Mouse (Mus musculus) frontal cortex, adult 2 months (tissue): ENCODE data around the gene Kif5a. TPM values are rescaled to one million over a fixed set of nuclear protein-coding genes. Genes with fewer than 3 reads are reported as not detected.
A peak's percentile ranks its signal among the peaks of the same experiment; 100 is the strongest.

ENCODE experiments used
- DNase-seq, 2 experiments: peaks; one replicate each; pipeline ENCODE4 v3.0.0; 2022; ENCODE audit warnings: low spot score in 1 of 2; ENCODE audit errors: extremely low spot score in 1 of 2
- polyA plus RNA-seq: library from polyadenylated mRNA; depleted of rRNA; stranded (reverse); fragments of >200 nt; gene quantifications from 2 replicates; pipeline ENCODE4 v1.2.3, GENCODE M21; 2012

Gene Kif5a
- polyA plus RNA-seq, 1 experiment = 907 TPM

DNA sequence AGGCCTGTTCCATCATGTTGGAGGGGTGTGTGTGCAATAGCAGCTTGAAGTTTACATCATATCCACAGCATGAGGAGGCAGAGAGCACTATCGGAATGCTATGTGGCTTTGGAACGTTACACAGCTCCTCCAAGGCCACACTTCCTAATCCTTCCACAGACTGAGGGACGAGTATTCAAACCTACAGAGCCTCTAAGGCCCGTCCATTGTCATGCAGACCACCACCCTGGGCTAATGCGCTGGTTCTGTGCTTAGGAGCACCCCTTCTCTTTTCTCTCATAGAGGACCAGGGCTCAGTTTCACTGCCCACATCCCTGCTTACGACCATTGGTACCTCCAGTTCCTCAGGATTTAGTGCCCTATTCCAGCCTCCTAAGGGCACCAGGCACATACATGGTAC is 37.9 kb downstream of the Kif5a start:
- no peak for DNase-seq

DNA sequence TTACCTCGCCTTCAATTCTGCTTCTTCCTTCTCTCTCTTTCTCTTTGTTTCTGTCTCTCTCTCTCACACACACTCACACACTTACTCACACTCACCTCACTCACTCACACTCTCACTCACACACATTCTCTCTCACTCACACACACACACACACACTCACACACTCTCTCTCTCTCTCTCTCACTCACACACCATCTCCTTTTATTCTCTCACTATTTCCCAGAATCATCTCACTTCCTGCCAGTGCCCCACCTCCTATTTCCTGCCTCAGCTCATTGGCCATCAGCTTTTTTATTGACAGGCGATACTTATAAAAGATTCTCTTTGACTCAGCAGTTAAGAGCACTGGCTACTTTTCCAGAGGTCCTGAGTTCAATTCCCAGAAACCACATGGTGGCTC is 44.8 kb downstream of the Kif5a start:
- DNase-seq = no peak

DNA sequence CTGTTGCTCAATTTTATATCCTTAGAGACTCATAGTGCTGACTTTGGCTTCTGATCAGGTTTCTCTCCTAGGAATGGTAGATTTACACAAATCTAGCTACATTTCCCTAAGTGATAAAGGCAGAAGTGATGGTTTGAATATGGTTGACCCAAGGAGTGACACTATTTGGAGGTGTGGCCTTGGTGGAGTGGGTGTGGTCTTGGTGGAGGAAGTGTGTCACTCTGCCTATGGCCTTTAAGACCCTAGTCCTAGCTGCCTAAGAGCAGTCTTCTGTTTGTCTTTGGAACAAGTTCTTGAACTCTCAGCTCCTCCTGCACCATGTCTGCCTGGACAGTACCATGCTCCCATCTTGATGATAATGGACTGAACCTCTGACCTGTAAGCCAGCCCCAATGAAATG is 46.0 kb downstream of the Kif5a start:
- no peak for DNase-seq

DNA sequence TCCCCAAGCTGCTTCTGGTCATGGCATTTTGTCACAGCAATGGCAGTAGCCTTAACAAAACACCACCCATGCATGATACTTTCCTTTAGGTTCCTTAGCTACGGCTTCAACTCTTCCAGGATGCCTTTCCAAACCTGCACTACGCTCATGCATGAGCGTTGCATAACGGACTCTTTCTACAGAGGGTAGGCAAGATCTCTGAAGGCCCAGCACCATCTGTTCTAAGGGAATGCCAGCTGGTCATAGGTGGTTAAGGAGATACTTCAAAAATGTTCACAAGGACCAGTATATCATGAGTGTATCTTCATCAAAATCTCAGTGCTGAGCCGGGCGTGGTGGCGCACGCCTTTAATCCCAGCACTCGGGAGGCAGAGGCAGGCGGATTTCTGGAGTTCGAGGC is 46.7 kb downstream of the Kif5a start:
- peak in 1 of 2 experiments; percentile 74 for DNase-seq

DNA sequence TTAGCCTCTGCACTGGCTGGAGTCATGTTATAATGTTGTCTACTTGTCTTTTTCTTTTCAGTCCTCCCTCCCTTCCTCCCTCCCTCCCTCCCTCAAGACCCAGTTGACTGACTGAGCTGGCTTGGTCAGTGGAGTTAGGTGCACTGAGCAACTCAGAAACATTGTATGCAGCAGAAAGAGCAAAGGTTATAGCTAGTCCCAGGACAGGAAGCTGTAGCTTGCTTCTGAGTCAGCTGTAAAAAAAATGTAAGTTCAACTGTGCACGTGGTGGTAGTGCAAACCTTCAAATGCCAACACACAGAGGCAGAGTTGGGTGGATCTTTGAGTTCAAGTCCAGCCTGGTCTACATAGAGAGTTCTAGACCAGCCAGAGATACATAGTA is 48.7 kb downstream of the Kif5a start:
- no peak for DNase-seq

DNA sequence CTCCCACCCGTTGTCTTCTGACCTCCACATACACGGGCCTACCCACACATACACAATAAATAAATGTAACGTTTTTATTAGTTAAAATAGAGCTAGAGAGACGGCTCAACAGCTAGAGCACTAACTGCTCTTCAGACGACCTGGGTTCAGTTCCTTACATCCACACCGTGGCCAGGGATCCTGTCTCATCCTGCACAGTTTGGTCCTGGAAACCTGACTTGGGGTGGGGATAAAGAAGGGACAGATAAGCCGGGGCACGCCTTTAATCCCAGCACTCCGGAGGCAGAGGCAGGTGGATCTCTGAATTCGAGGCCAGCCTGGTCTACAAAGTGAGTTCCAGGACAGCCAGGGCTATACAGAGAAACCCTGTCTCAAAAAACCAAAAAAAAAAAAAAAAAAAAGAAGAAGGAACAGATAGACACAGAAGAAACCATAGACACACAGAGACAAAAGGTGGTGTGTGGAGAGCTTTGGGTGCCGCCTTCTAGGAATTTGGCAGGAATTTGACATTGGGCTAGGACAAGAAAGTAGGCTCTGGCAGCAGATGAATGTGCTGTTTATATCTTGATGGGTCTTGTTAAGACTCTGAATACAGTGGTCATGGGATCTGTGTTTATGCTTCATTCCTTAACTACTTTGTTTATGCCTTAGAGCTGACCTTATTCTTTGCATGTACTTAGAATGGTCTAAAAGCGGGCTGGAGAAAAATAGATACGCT is 49.3 kb downstream of the Kif5a start:
- DNase-seq = no peak

DNA sequence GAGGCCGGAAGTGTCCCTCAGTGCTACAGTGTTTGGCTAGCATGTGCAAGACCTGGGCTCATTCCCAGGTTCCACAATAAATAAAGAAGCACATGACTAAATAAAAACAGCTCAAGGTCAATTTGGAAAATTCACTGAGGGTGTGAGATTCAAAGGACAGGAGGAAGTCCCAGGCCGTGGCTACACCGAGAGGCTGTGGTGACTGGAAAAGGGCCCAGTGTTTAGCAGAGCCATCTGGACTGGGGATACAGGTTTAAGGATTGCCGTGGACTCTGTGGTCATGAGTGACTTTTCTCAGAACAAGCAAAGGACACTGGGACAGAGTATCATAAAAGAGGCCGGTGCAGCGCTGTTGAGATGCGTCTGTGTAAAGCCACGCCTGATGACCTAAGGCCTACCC is 49.9 kb downstream of the Kif5a start:
- DNase-seq = no peak

DNA sequence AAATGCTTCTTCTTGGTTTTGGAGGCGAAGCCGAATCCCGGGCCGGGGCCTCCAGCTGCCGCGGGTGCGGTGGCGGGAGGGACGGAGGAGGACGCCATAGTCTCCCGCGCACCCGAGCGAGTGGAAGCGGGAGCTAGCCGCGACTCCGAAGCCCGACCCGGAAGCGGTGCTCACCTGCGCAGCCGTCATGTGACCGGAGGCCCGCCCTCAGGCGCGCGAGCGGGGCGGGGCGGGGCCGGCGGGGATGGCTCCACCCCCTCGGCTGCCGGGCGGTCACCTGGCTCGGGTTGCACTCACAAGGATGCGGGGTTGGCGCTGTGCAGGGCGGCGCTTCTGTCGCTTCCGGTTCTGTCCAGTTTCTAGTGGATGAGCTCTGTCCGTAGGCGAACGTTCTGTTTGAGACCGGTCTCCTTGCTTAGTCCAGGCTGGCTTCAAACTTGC is 51.7 kb downstream of the Kif5a start, which contains the start of gene Pip4k2c:
Gene Pip4k2c, minus strand, starts transcription at position 172 of the 441 bp plus-strand sequence.
- DNase-seq = peak; percentile 85 to 93

DNA sequence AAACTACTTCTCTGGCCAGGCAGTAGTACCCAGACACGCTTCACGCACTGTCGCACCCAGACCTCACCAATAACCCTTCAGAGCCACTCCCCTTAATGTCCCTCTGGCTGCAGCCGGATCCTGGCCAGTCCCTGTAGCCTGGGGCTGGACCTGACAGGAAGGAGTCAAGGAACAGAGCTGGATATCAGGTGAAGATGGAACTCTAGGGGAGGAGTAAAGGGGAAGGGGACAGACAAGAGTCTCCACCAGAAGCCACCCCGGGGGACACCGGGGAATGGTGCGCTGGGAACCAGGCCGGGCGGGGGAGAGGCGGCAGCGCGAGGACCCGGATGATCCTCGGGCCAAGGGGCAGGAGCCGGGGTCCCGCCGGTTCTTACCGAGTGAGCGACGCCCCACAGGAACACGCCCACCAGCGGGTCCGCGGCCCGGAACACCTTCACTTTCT is 52.2 kb downstream of the Kif5a start:
- DNase-seq = no peak

DNA sequence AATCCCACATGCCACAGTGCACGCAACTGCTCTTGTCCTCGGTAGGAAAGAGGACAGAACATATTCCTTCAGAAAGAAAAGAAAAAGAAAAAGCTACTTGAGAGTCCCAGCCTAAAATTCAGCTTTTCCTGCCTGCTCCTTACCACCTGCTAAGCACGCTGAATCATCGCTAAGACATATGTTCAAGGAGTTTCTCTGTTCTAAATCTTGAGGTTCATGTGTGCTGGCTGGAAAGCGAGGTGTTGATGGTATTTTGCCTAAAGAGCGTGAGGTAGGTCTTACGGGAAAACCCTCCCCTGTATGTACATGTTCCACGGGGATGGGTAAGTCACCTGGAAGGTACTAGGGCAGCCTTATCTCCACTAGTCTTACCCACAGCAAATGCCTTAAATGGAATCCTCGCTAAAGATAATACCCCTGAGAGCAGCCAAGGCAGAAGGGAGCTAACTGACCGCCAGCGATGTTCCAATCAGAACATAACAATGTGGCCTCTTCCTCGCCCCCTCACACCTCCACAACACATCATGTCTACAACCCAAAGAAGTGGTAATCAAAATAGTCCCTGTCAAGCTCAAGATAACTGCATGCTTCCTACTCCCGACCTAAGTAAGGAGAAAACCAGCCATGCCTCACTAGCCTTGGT is 53.1 kb downstream of the Kif5a start:
- DNase-seq = no peak

DNA sequence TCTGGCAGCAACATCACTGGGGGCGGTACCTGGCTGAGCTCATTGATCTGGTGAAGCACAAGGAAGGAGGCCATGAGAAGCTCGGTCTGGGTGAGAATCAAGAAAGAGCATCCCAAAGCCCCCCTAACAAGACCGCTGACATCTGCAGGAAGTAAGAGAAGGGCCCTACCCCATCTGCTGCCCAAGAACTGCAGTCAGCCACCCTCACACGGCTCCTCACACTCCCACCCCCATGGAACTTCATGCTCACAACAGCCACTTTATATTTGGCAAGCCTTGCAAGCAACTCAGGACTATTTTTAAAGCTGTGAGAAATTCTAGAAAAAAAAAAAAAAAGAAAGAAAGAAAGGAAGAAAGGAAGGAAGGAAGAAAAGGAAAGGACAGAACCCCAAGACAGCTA is 54.2 kb downstream of the Kif5a start:
- peak in 1 of 2 experiments; percentile 75 for DNase-seq

DNA sequence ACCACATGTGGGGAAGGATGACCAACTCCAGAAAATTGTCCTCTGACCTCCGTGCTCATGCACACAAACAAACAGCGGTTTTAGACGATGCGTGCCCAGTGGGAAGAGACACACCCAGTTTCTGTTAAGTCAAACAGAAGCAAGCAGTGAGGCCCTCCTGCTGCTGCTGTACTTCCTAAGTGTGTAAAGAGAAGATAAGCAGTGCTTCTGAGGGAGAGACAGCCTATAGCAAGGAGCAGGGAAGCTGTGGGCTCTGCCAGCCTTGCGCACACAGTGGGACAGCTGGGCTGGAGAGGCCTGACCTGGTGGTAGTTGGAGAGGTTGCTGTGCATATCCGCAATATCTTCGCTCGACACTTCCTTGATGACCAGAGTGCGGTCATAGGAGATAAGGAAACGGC is 57.8 kb downstream of the Kif5a start:
- DNase-seq = no peak

DNA sequence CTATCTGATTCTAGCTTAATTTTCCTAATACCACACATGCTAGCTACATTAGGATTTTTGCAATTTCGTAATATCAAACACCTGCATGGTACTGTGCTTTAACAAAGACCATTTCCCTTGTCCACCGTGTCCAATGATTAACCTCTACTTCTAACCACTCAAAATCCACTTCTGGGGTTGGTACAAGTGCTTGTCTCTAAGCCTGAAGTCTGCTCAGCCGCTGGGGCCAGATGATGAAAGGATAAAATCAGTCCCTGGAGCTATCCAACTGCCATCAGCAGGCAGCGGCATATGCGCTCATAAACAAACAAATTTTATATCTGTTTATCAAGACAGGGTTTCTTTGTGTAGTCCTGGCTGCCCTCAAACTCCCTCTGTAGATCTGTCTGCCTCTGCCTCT is 58.6 kb downstream of the Kif5a start:
- DNase-seq = no peak

DNA sequence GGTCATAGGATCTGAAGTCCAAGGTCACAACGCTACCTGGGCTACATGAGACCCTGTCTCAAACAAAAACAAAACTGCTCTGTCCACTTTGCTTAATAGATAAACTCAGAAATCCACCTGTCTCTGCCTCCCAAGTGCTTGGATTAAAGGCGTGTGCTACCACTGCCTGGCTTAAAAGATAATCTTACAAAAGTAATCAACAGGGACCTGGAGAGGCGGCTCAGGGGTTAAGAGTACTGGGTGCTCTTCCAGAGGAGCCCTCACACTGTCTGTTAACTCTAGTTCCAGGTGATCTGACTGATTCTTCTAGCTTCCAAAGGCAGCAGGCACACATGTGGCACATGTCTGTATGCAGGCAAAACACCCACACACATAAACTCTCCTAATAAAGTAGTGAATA is 60.0 kb downstream of the Kif5a start:
- no peak for DNase-seq

DNA sequence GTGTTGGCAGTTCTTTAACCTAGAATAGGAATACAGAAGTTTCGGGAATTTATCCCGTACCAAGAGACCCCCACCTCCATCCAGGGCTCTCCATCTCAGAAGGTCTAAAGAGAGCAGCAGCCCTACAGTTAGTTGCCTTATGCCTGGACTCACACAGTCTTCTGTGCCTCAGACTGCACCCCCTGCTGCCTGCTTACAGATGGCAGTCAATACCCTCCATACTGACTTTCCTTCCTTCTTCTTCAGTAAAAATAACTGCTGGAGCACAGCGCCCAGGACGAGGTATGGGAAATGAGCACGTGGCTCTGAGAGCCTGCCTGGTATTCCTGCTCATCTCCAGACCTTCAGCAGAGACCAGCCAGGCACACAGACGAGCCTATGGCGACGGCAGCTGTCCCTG is 62.9 kb downstream of the Kif5a start:
- DNase-seq = no peak

DNA sequence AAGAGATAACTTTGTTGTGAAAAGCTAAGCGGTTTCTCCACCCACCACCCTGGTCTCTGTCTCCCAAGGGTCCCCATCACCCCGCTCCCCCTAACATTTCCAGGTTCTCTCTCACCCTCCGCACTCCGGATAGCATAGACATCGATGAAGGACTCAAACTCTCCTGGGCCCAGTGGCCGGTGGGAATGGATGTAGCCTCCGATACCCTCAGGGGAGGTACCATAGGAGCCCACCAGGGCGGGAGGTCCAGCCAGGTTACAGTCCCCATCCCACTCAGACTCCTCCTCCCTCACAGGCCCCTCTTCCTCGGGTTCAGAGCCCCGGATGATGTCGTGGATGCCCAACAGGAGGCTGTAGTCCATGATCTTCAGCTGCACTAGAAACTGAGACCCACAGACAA is 63.7 kb downstream of the Kif5a start:
- no peak for DNase-seq

DNA sequence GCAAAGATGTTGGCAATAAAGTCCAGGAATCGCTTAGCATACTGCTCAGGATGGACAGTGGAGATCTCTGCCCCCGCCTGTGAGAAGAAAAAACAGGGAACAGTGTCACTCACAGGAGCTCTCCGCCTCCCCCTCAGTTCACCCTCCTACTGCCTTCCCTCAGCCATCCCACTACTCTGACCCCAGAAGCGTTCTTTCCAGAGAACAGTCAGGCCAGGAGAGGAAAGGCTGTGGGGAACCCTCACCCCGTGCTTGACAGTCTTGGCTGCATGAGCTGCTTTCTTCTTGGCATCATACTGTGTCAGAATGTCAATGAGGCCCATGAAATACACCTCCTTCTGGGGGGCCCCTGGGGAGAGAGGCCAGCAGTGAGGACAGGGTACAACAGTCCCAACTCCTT is 64.1 kb downstream of the Kif5a start:
- no peak for DNase-seq

DNA sequence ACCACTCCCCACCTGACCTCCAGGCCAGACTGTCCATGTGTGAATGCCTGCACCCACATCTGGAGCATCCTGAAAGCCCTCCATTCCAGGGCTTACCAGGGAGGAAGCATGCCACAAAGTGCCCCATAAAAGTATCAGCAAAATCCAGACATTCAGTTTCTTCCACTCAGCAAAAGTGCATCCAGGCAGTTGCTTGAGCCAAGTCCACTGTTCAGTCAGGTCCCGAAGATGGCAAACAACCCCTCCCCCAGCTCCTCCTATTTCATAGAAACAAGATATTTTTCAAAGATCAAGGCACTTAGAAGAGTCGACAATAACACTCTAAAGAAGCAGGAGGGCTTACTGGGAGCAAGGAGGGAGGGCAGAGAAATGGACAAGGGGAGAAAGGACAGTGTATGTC is 64.7 kb downstream of the Kif5a start:
- DNase-seq = no peak

DNA sequence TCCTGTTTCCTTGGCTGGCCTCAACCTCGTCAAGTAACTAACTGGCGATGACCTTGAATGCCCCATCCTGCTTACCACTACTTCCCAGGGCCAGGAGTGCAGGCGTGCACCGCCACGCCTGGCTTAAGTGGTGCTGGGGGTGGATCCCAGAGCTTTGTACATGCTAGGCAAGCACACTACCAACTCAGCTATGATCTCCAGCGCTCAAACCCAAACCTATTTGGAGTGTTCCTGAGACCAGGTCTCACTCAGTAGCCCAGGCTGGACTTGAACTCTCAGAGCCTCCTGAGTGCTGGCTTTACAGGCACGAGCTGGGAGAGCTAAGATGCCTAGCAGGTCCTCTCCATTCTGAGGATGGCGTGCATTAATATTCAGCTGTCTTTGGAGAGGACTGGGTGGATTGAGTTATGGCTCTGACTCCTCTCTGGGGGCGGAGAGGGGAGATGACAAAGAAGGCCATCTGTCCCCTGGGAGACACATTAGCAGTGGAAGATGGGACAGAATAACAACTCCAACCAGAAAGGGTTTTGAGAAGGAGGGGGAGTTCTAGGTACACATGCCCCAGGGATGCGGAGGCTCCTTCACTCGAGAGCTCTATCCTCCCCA is 65.5 kb downstream of the Kif5a start:
- DNase-seq = no peak

DNA sequence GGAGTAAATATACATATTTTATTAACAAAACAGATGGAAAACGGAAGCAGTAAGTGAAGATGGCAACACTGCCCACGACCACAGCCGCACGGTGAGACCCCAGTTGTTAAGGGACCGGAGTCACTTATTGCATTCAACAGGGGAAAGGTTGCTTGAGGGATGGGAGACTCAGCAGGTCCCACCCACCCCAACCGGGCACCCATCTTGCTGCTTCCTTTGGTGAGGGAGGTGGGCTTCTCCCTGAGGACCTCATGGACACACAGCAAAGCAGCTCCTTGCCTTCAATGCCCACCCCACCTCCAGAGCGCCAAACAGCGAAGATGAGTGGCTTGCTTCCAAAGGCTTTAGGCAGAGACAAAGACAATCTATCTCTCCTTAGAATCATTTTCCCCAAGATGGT is 66.0 kb downstream of the Kif5a start:
- no peak for DNase-seq

DNA sequence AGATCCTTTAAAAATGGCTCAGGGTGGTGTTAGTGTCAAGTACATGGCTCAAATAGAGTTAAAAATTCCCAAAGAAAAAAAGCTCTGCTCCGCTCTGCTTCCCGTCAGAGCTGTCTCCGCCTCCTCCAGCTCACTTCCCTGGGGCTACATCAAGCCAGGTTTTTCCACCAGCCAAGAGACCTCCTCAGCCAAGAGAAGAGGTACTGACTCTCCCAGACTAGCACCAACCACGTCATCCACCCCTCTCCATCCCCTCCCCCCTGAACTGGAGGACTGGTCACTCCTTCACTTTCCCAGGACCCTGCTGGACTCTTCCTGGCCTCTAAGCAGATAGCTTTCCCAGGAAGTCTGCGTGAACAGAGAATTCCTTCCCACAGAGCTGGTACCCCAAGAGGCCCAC is 66.8 kb downstream of the Kif5a start:
- DNase-seq = peak; percentile 76 to 78
